Mouse (Mus musculus) lung, embryonic 15.5 days (tissue): ENCODE results near the gene Smim27. TPM values are rescaled to one million over a fixed set of nuclear protein-coding genes. Genes with fewer than 3 reads are reported as not detected.
"Not testable (repeated sequence)": the region's sequence is repeated elsewhere in the genome, so short reads cannot be mapped to it uniquely, and the experiment has no call there.

Experiments used
- ATAC-seq: fragments of 200-750 bp; cut with Nextera tagmentation; 2 replicates; pipeline ENCODE4 v1.8.0; 2017; ENCODE audit warnings: moderate number of reproducible peaks, borderline replicate concordance; ENCODE audit not compliant: low FRiP score, low TSS enrichment; ENCODE audit errors: extremely low read depth
- H3K27ac ChIP-seq: fragments of 300-500 bp; sonication (generic); 2 replicates; pipeline ENCODE4 v1.5.1; 2015; ENCODE audit warnings: moderate library complexity, mild to moderate bottlenecking, inconsistent platforms
- H3K27me3 ChIP-seq: fragments of 300-500 bp; sonication (generic); 2 replicates; pipeline ENCODE4 v1.6.1; 2015; ENCODE audit warnings: inconsistent platforms
- H3K36me3 ChIP-seq: fragments of 300-500 bp; sonication (generic); 2 replicates; pipeline ENCODE4 v1.6.1; 2015; ENCODE audit warnings: inconsistent platforms
- H3K4me1 ChIP-seq: fragments of 300-500 bp; sonication (generic); 2 replicates; pipeline ENCODE4 v1.6.1; 2015; ENCODE audit warnings: inconsistent platforms
- H3K4me2 ChIP-seq: fragments of 300-500 bp; sonication (generic); 2 replicates; pipeline ENCODE4 v1.6.1; 2015; ENCODE audit warnings: inconsistent platforms, mild to moderate bottlenecking, moderate library complexity
- H3K4me3 ChIP-seq: fragments of 300-500 bp; sonication (generic); 2 replicates; pipeline ENCODE4 v1.5.1; 2015; ENCODE audit warnings: mild to moderate bottlenecking, inconsistent platforms
- H3K9ac ChIP-seq: fragments of 300-500 bp; sonication (generic); 2 replicates; pipeline ENCODE4 v1.6.1; 2015; ENCODE audit warnings: inconsistent platforms
- H3K9me3 ChIP-seq: fragments of 300-500 bp; sonication (generic); 2 replicates; pipeline ENCODE4 v1.6.1; 2016; ENCODE audit warnings: inconsistent platforms
- WGBS: fragments of 180-500 bp; shearing (Covaris S2); methylation state at CpG from one replicate; pipeline ENCODE4 v1.1.7; 2015; 5-methylcytosine and 5-hydroxymethylcytosine counted together
- polyA plus RNA-seq: library from polyadenylated mRNA; unstranded; fragments of >200 nt; fragmentation: Nextera tagmentation; extraction: Ambion mirVana; gene quantifications from 2 replicates; pipeline ENCODE4 v1.2.1, GENCODE M21; 2015

Gene Smim27
- polyA plus RNA-seq, 1 experiment from 2014 or later, result 33.8 TPM

- Histone ChIP-seq H3K4me2 (peak overlapping the region; percentile 89), H3K9me3 (no peaks in the 10 kb centered on the region), H3K27me3 (no peaks in the 10 kb centered on the region), H3K27ac (peak overlapping the region; percentile 99), H3K9ac (peak overlapping the region; percentile 96), H3K36me3 (peaks cover 12% of the 10 kb centered on the region), H3K4me1 (peaks cover 24% of the 10 kb centered on the region), H3K4me3 (peak overlapping the region; percentile 80)
- WGBS, result under 1% methylated on average over 50 of the region's 50 CpGs
- ATAC-seq, result peak; percentile 81
Observed at GRCm38 (mm10) chr4:40268204-40268813, 1.1 kb upstream of the Smim27 start.

GRCm38 (mm10) chr4:40268835-40269234, 544 bp upstream of the Smim27 start:
- Histone ChIP-seq H3K27ac (peak overlapping the region; percentile 99), H3K9ac (peak overlapping the region; percentile 96), H3K9me3 (no peaks in the 10 kb centered on the region), H3K27me3 (no peaks in the 10 kb centered on the region), H3K4me1 (peaks cover 24% of the 10 kb centered on the region), H3K4me2 (peak overlapping the region; percentile 89), H3K36me3 (peaks cover 13% of the 10 kb centered on the region), H3K4me3 (peak overlapping the region; percentile 80)
- no peak; the same call in 1 of the 2 replicates for ATAC-seq
- under 1% methylated on average over 16 of the region's 16 CpGs for WGBS

- 0 out of 2 replicates have a peak, but pooled peaks cover 10% of the 10 kb centered on the region for H3K36me3 ChIP-seq
- no peaks in the 10 kb centered on the region for H3K9me3 ChIP-seq
- peak overlapping the region; percentile 95 for H3K4me3 ChIP-seq
- H3K27me3 ChIP-seq, result no peaks in the 10 kb centered on the region
- H3K9ac ChIP-seq, result peak overlapping the region; percentile 86
- WGBS, result 0% methylated on average over 21 of the region's 21 CpGs
- ATAC-seq, result peak; percentile 72
- H3K27ac ChIP-seq, result peak overlapping the region; percentile 83; the same call in 1 of the 2 replicates
- peaks cover 9% of the 10 kb centered on the region for H3K4me1 ChIP-seq
- H3K4me2 ChIP-seq, result peak overlapping the region; percentile 72
Observed at GRCm38 (mm10) chr4:40278880-40279275, 9.5 kb downstream of the Smim27 start.

GRCm38 (mm10) chr4:40279276-40279900, 10.0 kb downstream of the Smim27 start, which contains the start of gene Ndufb6:
Gene Ndufb6, minus strand, starts transcription at chr4:40279421.
- no peaks in the 10 kb centered on the region for H3K9me3 ChIP-seq
- peak within 1 kb of the TSS; percentile 72 for H3K4me2 ChIP-seq
- peak within 1 kb of the TSS; percentile 86 for H3K9ac ChIP-seq
- peaks cover 9% of the 10 kb centered on the region for H3K4me1 ChIP-seq
- ATAC-seq, result peak; percentile 98
- H3K27ac ChIP-seq, result peak within 1 kb of the TSS; percentile 83
- under 1% methylated on average over 36 of the region's 36 CpGs for WGBS
- no peaks in the 10 kb centered on the region for H3K27me3 ChIP-seq
- H3K4me3 ChIP-seq, result peak within 1 kb of the TSS; percentile 95
- 0 out of 2 replicates have a peak, but pooled peaks cover 10% of the 10 kb centered on the region for H3K36me3 ChIP-seq

- no peak overlapping the region for H3K4me2 ChIP-seq
- no peaks in the 10 kb centered on the region for H3K4me1 ChIP-seq
- no peak overlapping the region for H3K4me3 ChIP-seq
- H3K27ac ChIP-seq, result no peak overlapping the region
- no peak for ATAC-seq
- no peak overlapping the region for H3K9ac ChIP-seq
- 9% methylated on average over 4 of the region's 4 CpGs for whole genome bisulfite sequencing
- H3K36me3 ChIP-seq, result no peaks in the 10 kb centered on the region
- H3K27me3 ChIP-seq, result no peaks in the 10 kb centered on the region
- H3K9me3 ChIP-seq, result no peaks in the 10 kb centered on the region
Observed at GRCm38 (mm10) chr4:40285582-40285981, 16.2 kb downstream of the Smim27 start.

GRCm38 (mm10) chr4:40287415-40287814, 18.0 kb downstream of the Smim27 start:
- Histone ChIP-seq H3K27me3 (no peaks in the 10 kb centered on the region), H3K4me3 (no peak overlapping the region), H3K9ac (no peak overlapping the region), H3K27ac (no peak overlapping the region), H3K4me1 (no peaks in the 10 kb centered on the region), H3K9me3 (no peaks in the 10 kb centered on the region), H3K36me3 (no peaks in the 10 kb centered on the region), H3K4me2 (no peak overlapping the region)
- 50% methylated on average over 6 of the region's 6 CpGs for WGBS
- no peak for ATAC-seq

GRCm38 (mm10) chr4:40289046-40289445, 19.7 kb downstream of the Smim27 start:
- H3K9ac ChIP-seq, result no peak overlapping the region
- H3K27me3 ChIP-seq, result no peaks in the 10 kb centered on the region
- ATAC-seq, result no peak
- H3K4me1 ChIP-seq, result no peaks in the 10 kb centered on the region
- no peaks in the 10 kb centered on the region for H3K36me3 ChIP-seq
- 75% methylated on average over 2 of the region's 2 CpGs for WGBS
- no peak overlapping the region for H3K4me2 ChIP-seq
- no peaks in the 10 kb centered on the region for H3K9me3 ChIP-seq
- H3K27ac ChIP-seq, result no peak overlapping the region
- no peak overlapping the region for H3K4me3 ChIP-seq

- H3K9ac ChIP-seq, H3K9me3 ChIP-seq, ATAC-seq, H3K36me3 ChIP-seq, H3K4me2 ChIP-seq, H3K27ac ChIP-seq, H3K27me3 ChIP-seq, H3K4me1 ChIP-seq, H3K4me3 ChIP-seq: not testable (repeated sequence)
- 87% methylated on average over 11 of the region's 11 CpGs for WGBS
Observed at GRCm38 (mm10) chr4:40291511-40291910, 22.1 kb downstream of the Smim27 start.

GRCm38 (mm10) chr4:40299169-40299568, 29.8 kb downstream of the Smim27 start:
- no peaks in the 10 kb centered on the region for H3K4me1 ChIP-seq
- WGBS, result 62% methylated on average over 5 of the region's 5 CpGs
- no peaks in the 10 kb centered on the region for H3K9me3 ChIP-seq
- no peak for ATAC-seq
- no peak overlapping the region for H3K4me2 ChIP-seq
- peaks cover 5% of the 10 kb centered on the region; the same call in 1 of the 2 replicates for H3K27me3 ChIP-seq
- H3K36me3 ChIP-seq, result no peaks in the 10 kb centered on the region
- no peak overlapping the region for H3K27ac ChIP-seq
- H3K4me3 ChIP-seq, result no peak overlapping the region
- H3K9ac ChIP-seq, result no peak overlapping the region

GRCm38 (mm10) chr4:40301076-40301789, 31.9 kb downstream of the Smim27 start:
- no peak overlapping the region for H3K27ac ChIP-seq
- H3K9ac ChIP-seq, result no peak overlapping the region
- peak overlapping the region; percentile 21; the same call in 1 of the 2 replicates for H3K4me3 ChIP-seq
- H3K9me3 ChIP-seq, result no peaks in the 10 kb centered on the region
- H3K4me1 ChIP-seq, result no peaks in the 10 kb centered on the region
- no peak; the same call in 1 of the 2 replicates for ATAC-seq
- H3K36me3 ChIP-seq, result no peaks in the 10 kb centered on the region
- H3K4me2 ChIP-seq, result peak overlapping the region; percentile 46
- peaks cover 5% of the 10 kb centered on the region; the same call in 1 of the 2 replicates for H3K27me3 ChIP-seq
- WGBS, result 9% methylated on average over 16 of the region's 16 CpGs

- ATAC-seq, result no peak
- Histone ChIP-seq H3K4me2 (no peak overlapping the region), H3K9me3 (no peaks in the 10 kb centered on the region), H3K9ac (no peak overlapping the region), H3K4me3 (no peak overlapping the region), H3K4me1 (no peaks in the 10 kb centered on the region), H3K27me3 (peaks cover 5% of the 10 kb centered on the region; the same call in 1 of the 2 replicates), H3K36me3 (no peaks in the 10 kb centered on the region), H3K27ac (no peak overlapping the region)
- 71% methylated on average over 10 of the region's 10 CpGs for WGBS
Observed at GRCm38 (mm10) chr4:40302445-40303125, 33.2 kb downstream of the Smim27 start.
